Mouse (Mus musculus) kidney, embryonic 15.5 days (tissue): Measurements from ENCODE around the gene Hist2h3c1. TPM values are rescaled to one million over a fixed set of nuclear protein-coding genes. Genes with fewer than 3 reads are reported as not detected.
A peak's percentile ranks its signal among the peaks of the same experiment; 100 is the strongest.
"Not testable (repeated sequence)": the region's sequence is repeated elsewhere in the genome, so short reads cannot be mapped to it uniquely, and the experiment has no call there.

Experiments used
- ATAC-seq: fragments of 200-750 bp; cut with Nextera tagmentation; replicated peaks from 2 replicates; pipeline ENCODE4 v1.8.0; 2017; ENCODE audit warnings: moderate TSS enrichment; ENCODE audit not compliant: low FRiP score
- H3K27ac ChIP-seq: fragments of 300-500 bp; sonication (generic); 2 replicates; pipeline ENCODE4 v1.5.1; 2015; ENCODE audit warnings: mild to moderate bottlenecking, inconsistent platforms
- H3K27me3 ChIP-seq: fragments of 300-500 bp; sonication (generic); 2 replicates; pipeline ENCODE4 v1.6.1; 2015; ENCODE audit warnings: inconsistent platforms
- H3K36me3 ChIP-seq: fragments of 300-500 bp; sonication (generic); 2 replicates; pipeline ENCODE4 v1.6.1; 2015; ENCODE audit warnings: inconsistent platforms
- H3K4me1 ChIP-seq: fragments of 300-500 bp; sonication (generic); 2 replicates; pipeline ENCODE4 v1.6.1; 2015; ENCODE audit warnings: inconsistent platforms
- H3K4me2 ChIP-seq: fragments of 300-500 bp; sonication (generic); 2 replicates; pipeline ENCODE4 v1.6.1; 2015; ENCODE audit warnings: moderate library complexity, mild to moderate bottlenecking, inconsistent platforms
- H3K4me3 ChIP-seq: fragments of 300-500 bp; sonication (generic); replicated peaks from 2 replicates; pipeline ENCODE4 v1.5.1; 2015; ENCODE audit warnings: mild to moderate bottlenecking, inconsistent platforms
- H3K9ac ChIP-seq: fragments of 300-500 bp; sonication (generic); 2 replicates; pipeline ENCODE4 v1.6.1; 2015; ENCODE audit warnings: mild to moderate bottlenecking, inconsistent platforms
- H3K9me3 ChIP-seq: fragments of 300-500 bp; sonication (generic); replicated peaks from 2 replicates; pipeline ENCODE4 v1.6.1; 2016; ENCODE audit warnings: inconsistent platforms
- WGBS: fragments of 180-500 bp; shearing (Covaris S2); methylation state at CpG from one replicate; pipeline ENCODE4 v1.1.7; 2015; ENCODE audit warnings: mixed read lengths; 5-methylcytosine and 5-hydroxymethylcytosine counted together
- polyA plus RNA-seq: library from polyadenylated mRNA; unstranded; fragments of >200 nt; fragmentation: Nextera tagmentation; extraction: Ambion mirVana; gene quantifications from 2 replicates; pipeline ENCODE4 v1.2.1, GENCODE M21; 2015

The Hist2h3c1 gene
- 0.55 and 1.2 TPM in 2 replicates for polyA plus RNA-seq

DNA sequence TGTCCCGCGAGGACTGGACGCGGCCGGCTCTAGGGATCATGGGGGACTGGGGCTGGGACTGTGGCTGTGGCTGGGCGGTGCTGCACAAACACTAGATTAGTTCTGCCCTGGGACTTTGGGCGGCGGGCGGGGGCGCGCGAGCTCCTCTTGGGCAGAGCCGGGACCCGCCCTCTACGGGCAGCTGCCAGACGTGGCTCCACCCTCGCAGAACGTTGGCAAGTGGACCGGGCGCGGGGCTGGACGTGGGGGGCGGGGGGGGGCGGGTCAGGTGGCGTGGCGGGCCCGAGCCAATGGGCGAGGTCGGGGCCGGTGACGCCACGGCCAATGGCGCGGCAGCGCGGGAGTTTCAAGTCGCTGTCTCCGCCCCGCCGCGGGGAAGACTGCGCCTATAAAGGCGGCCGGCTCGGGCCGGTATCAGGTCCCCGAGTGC lies at the start of gene Hist2h3c1:
Gene Hist2h3c1, plus strand, starts transcription at position 259 of the 430 bp plus-strand sequence.
- 0% methylated on average over 11 of the region's 47 CpGs for WGBS

DNA sequence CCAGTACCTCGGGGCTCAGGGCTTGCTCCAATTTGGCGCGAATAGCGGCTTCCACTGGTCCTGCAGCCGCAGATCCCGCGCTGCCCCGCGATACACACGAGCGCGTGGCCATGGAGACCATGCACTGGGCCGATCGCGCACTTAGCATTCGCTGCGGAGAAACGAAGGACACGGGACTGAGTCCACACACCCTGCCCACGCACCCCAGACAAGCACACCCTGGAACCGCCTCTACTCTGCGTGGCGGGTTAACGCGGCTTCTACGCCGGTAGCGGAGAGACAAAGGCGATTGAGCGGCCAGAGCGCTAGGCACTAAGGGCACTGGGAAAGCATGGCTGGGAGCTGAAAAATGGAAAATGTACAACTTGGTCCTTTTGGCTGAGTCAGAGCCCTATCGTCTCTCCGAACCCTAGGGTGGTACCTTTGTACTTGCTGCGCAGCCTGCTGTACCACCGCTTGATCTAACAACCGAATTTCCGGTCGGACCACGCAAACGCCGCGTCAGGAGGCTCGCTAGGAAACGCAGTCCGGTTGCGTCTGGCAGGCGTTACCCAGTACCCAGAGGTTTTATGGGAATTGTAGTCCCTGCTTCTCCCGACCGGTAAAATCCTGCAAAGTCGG lies 49.2 kb upstream of the Hist2h3c1 start:
- Histone ChIP-seq H3K9ac (peak overlapping the region; percentile 85), H3K27me3 (0 out of 2 replicates have a peak, but pooled peaks cover 6% of the 10 kb centered on the region), H3K4me2 (peak overlapping the region; percentile 98), H3K4me1 (peaks cover 17% of the 10 kb centered on the region), H3K36me3 (no peaks in the 10 kb centered on the region; the same call in 1 of the 2 replicates), H3K27ac (peak overlapping the region; percentile 96), H3K9me3 (no peaks in the 10 kb centered on the region), H3K4me3 (peak overlapping the region; percentile 77)
- WGBS = under 1% methylated on average over 50 of the region's 50 CpGs
- ATAC-seq = peak; percentile 93

More for the DNA sequence above, at the start of gene Hist2h3c1:
- peak within 1 kb of the TSS; percentile 57 for H3K4me2 ChIP-seq
- peak within 1 kb of the TSS; percentile 50 for H3K4me3 ChIP-seq
- peak; percentile 94 for ATAC-seq
- H3K27ac ChIP-seq = peak within 1 kb of the TSS; percentile 89
- not testable (repeated sequence) for H3K36me3 ChIP-seq, H3K27me3 ChIP-seq, H3K9me3 ChIP-seq
- peak within 1 kb of the TSS; percentile 58 for H3K9ac ChIP-seq
- peaks cover 47% of the 10 kb centered on the region for H3K4me1 ChIP-seq

DNA sequence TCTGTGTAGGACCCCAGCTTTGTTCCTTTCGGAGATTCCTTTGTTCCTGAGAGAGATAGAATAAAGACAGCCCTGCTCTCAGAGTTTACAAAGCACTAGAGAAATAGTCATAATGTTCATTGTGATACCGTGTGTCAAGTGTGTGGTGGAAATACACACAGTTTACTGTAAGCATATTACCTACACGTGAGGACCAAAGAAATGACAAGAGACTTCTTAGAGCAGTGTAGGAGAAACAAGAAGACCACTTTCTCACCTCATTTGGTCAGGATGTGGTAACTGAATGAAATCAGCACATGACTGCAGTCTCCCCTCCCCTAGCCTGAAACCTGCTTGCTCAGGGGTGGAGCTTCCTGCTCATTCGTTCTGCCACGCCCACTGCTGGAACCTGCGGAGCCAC lies 48.3 kb upstream of the Hist2h3c1 start:
- Histone ChIP-seq H3K27ac (peak overlapping the region; percentile 54), H3K9me3 (no peaks in the 10 kb centered on the region), H3K4me2 (peak overlapping the region; percentile 98), H3K27me3 (0 out of 2 replicates have a peak, but pooled peaks cover 6% of the 10 kb centered on the region), H3K9ac (0 out of 2 replicates have a peak overlapping the region, but pooled peaks have one; percentile 17), H3K4me3 (peak overlapping the region; percentile 77), H3K4me1 (peaks cover 17% of the 10 kb centered on the region), H3K36me3 (no peaks in the 10 kb centered on the region; the same call in 1 of the 2 replicates)
- ATAC-seq = peak; percentile 27
- 3% methylated on average over 6 of the region's 6 CpGs for WGBS

DNA sequence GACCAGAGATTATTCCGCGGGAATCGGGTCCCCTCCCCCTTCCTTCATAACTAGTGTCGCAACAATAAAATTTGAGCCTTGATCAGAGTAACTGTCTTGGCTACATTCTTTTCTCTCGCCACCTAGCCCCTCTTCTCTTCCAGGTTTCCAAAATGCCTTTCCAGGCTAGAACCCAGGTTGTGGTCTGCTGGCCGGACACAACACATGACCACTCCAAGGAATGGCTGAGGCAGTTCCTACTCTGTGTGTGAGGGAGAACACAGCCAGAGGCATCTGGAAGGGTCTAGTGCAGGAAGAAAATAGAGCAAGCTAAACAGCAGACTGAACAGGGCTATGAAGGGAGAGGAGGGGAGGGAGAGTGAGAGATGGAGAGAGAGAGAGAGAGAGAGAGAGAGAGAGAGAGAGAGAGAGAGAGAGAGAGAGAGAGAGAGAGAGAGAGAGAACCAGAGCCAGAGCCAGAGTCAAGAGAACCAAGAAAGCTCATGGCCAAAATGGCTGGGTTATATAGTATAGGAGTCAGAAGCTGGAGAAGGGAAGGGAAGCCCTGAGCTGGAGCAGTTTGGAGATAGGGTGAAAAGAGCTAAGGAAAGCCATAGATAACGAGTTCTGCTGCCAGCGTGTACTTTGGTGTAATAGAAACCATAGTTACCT lies 47.8 kb upstream of the Hist2h3c1 start:
- H3K4me3 ChIP-seq, H3K27me3 ChIP-seq, H3K9me3 ChIP-seq, H3K27ac ChIP-seq, H3K36me3 ChIP-seq, ATAC-seq, H3K9ac ChIP-seq: not testable (repeated sequence)
- Histone ChIP-seq H3K4me1 (peaks cover 17% of the 10 kb centered on the region), H3K4me2 (peak overlapping the region; percentile 98)
- 22% methylated on average over 8 of the region's 8 CpGs for WGBS

DNA sequence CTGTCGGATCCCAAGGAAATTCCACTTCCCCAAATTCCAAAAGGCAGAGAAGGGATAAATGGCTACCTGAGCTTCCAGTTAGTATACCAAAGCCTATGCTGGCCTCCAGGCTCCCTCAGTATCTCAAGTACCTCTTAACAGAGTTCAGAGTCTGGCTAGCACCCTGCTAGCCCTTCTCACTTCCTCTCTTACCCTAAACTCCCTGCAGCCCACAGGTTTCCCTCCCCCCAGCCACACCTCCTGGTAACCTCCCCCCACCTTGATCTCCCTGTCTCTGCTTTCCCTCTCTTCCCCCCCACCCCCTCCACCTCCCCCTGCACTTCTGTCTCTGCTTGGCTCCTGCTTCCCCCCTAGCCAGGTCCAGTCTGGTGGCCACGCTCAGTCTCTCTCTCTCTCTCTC lies 46.8 kb upstream of the Hist2h3c1 start:
- Histone ChIP-seq H3K4me3 (no peak overlapping the region), H3K9me3 (no peaks in the 10 kb centered on the region), H3K9ac (no peak overlapping the region), H3K36me3 (no peaks in the 10 kb centered on the region; the same call in 1 of the 2 replicates), H3K4me2 (no peak overlapping the region), H3K27me3 (0 out of 2 replicates have a peak, but pooled peaks cover 6% of the 10 kb centered on the region), H3K4me1 (peaks cover 17% of the 10 kb centered on the region), H3K27ac (no peak overlapping the region)
- WGBS = 59% methylated on average over 2 of the region's 2 CpGs
- no peak for ATAC-seq

DNA sequence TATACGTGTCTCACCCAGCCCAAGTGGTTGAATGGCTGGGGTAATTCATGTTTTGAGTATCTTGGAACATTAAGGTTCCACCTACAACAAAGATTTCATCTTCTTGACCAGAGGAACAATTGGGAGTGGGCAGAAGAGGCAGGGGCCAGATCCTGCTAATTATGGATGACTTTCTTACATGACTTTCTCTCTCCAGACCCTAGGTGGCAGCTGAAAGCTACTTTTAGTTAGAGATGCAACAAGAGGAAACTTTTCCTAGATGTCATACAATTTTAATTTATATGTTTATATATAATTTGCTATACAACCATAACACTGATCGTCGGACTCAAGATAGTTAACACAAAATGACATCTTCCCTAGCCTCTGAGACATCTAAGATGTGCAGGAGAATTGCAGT lies 38.7 kb upstream of the Hist2h3c1 start:
- H3K27ac ChIP-seq = no peak overlapping the region
- ATAC-seq = no peak
- H3K9ac ChIP-seq = no peak overlapping the region
- 86% methylated on average over 3 of the region's 3 CpGs for WGBS
- H3K4me2 ChIP-seq = no peak overlapping the region
- no peaks in the 10 kb centered on the region for H3K36me3 ChIP-seq
- no peaks in the 10 kb centered on the region for H3K27me3 ChIP-seq
- H3K9me3 ChIP-seq = no peaks in the 10 kb centered on the region
- peaks cover 4% of the 10 kb centered on the region for H3K4me1 ChIP-seq
- no peak overlapping the region for H3K4me3 ChIP-seq

DNA sequence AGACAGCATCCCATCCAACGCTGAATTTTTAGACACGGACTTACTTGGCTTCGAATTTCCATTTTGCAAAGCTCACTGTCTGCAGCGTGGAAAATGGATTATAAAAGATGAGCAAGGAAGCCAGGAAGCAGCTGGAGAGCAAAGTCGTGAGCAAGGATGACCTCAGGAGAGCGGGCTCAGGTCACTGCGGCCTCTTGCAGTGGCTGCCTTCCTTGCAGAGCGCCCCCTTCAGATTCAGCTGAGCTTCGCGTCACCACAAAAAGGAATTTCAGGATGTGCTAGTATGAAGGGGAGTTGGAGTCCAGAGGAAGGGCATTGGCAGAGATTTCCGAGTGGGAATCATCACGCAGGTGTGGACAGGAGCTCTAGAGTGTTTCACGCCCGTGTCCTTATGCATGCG lies 37.2 kb upstream of the Hist2h3c1 start:
- ATAC-seq = no peak

DNA sequence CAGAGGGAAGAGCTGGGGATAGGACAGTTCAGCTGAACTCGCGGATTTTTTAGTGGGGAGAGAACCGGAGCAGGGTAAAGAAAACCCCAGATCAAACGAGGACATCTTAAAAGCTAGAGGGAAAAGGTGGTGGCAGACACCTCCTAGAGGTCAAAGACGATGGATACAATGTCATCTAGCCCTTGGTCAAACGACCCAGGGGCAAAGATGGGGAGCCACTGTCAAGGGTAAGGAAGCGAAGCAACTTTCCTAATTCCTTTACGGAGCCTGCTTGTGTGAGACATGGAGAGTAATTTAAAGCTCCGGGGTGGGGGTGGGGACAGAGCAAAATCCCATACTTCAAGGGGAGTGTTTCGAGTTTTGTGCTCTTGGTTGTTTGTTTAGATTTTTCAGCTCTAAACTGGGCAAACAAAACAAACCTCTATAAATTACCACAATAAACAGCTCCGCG lies 27.3 kb upstream of the Hist2h3c1 start:
- ATAC-seq = peak; percentile 7; the same call in 1 of the 2 replicates
- H3K9ac ChIP-seq = peak overlapping the region; percentile 50
- H3K4me2 ChIP-seq = peak overlapping the region; percentile 86
- H3K9me3 ChIP-seq = no peaks in the 10 kb centered on the region
- 0 out of 2 replicates have a peak, but pooled peaks cover 2% of the 10 kb centered on the region for H3K27me3 ChIP-seq
- WGBS = 0% methylated on average over 12 of the region's 12 CpGs
- H3K27ac ChIP-seq = peak overlapping the region; percentile 100
- H3K4me3 ChIP-seq = peak overlapping the region; percentile 68
- no peaks in the 10 kb centered on the region for H3K36me3 ChIP-seq
- H3K4me1 ChIP-seq = peaks cover 35% of the 10 kb centered on the region

More for the DNA sequence above, 37.2 kb upstream of the Hist2h3c1 start:
- H3K4me1 ChIP-seq = peaks cover 4% of the 10 kb centered on the region
- no peak overlapping the region for H3K4me2 ChIP-seq
- H3K36me3 ChIP-seq = no peaks in the 10 kb centered on the region
- H3K27ac ChIP-seq = no peak overlapping the region
- no peaks in the 10 kb centered on the region for H3K9me3 ChIP-seq
- no peaks in the 10 kb centered on the region for H3K27me3 ChIP-seq
- H3K9ac ChIP-seq = no peak overlapping the region
- 32% methylated on average over 15 of the region's 15 CpGs for WGBS
- H3K4me3 ChIP-seq = no peak overlapping the region

DNA sequence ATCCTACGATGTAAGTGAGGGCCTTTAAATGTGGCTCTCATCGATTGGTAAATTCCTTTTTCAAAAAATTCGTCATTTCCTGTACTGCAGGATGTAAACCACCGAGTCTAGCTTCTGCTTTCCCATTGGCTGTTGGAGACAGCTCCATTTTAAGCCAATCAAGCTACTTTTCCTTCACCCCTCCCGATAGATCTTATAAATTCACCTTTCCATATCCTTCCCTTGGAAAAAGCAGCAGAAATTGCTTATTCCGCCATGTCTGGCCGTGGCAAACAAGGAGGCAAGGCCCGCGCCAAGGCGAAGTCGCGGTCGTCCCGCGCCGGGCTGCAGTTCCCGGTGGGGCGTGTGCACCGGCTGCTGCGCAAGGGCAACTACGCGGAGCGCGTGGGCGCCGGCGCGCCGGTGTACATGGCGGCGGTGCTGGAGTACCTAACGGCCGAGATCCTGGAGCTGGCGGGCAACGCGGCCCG lies 26.8 kb upstream of the Hist2h3c1 start, which contains the start of the genes Bola1 and Hist2h2ab:
Gene Bola1, minus strand, starts transcription at position 49 of the 470 bp plus-strand sequence.
Gene Hist2h2ab, plus strand, starts transcription at position 205 of the 470 bp plus-strand sequence.
- peak within 1 kb of the TSS; percentile 92 for H3K9ac ChIP-seq
- ATAC-seq = peak; percentile 78
- no peaks in the 10 kb centered on the region for H3K9me3 ChIP-seq
- H3K27ac ChIP-seq = peak within 1 kb of the TSS; percentile 100
- under 1% methylated on average over 37 of the region's 37 CpGs for WGBS
- peak within 1 kb of the TSS; percentile 86 for H3K4me2 ChIP-seq
- H3K4me3 ChIP-seq = peak within 1 kb of the TSS; percentile 68
- no peaks in the 10 kb centered on the region for H3K36me3 ChIP-seq
- H3K4me1 ChIP-seq = peaks cover 36% of the 10 kb centered on the region
- H3K27me3 ChIP-seq = 0 out of 2 replicates have a peak, but pooled peaks cover 1% of the 10 kb centered on the region

DNA sequence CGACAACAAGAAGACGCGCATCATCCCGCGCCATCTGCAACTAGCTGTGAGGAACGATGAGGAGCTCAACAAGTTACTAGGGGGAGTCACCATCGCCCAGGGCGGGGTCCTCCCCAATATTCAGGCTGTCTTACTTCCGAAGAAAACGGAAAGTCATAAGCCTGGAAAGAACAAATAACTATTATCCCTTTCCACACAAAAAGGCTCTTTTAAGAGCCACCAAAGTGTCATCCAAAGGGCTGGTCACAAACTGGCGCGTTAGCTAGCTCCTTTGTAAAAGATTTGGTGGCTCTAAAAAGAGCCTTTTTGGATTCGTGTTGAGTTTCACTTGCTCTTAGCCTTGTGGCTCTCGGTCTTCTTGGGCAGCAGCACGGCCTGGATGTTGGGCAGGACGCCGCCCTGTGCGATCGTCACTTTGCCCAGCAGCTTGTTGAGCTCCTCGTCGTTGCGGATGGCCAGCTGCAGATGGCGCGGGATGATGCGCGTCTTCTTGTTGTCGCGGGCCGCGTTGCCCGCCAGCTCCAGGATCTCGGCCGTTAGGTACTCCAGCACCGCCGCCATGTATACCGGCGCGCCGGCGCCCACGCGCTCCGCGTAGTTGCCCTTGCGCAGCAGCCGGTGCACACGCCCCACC lies 26.2 kb upstream of the Hist2h3c1 start:
- H3K36me3 ChIP-seq, H3K9me3 ChIP-seq, H3K27me3 ChIP-seq: not testable (repeated sequence)
- Histone ChIP-seq H3K4me1 (peaks cover 41% of the 10 kb centered on the region), H3K4me3 (peak overlapping the region; percentile 68), H3K9ac (peak overlapping the region; percentile 92), H3K4me2 (peak overlapping the region; percentile 86), H3K27ac (peak overlapping the region; percentile 100)
- peak; percentile 2; the same call in 1 of the 2 replicates for ATAC-seq
- WGBS = under 1% methylated on average over 47 of the region's 47 CpGs

DNA sequence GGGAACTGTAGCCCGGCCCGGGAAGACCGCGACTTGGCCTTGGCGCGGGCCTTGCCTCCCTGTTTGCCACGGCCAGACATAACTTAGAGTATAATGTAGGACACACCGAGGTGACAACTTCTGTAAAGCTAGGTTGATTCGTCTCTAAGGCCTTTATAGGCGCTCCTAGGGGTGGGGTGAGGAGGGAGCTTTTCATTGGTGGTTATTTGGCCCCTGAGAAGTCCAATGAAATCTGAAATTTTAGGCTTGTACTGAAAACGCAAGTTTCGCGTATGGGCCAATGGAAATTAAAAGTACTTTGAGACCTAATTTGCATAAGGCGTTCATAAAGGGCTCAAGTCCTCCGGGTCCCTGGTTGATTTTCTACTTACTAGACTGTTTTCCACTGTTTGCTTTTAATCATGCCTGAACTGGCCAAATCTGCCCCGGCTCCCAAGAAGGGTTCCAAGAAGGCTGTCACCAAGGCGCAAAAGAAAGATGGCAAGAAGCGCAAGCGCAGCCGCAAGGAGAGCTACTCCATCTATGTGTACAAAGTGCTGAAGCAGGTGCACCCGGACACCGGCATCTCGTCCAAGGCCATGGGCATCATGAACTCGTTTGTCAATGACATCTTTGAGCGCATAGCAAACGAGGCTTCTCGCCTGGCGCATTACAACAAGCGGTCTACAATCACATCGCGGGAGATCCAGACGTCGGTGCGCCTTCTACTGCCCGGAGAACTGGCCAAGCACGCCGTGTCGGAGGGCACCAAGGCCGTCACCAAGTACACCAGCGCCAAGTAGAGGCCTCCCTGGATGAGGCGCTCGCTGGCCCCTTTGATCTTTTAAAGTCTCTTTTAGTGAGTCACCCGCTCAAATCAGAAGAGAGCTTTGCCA lies 25.5 kb upstream of the Hist2h3c1 start, which contains the start of the genes Hist2h2ac and Hist2h2be:
Gene Hist2h2ac, minus strand, starts transcription at position 116 of the 875 bp plus-strand sequence.
Gene Hist2h2be, plus strand, starts transcription at position 355 of the 875 bp plus-strand sequence.
- H3K27ac ChIP-seq = peak within 1 kb of the TSS; percentile 100
- no peaks in the 10 kb centered on the region for H3K27me3 ChIP-seq
- H3K4me1 ChIP-seq = peaks cover 46% of the 10 kb centered on the region
- no peaks in the 10 kb centered on the region for H3K9me3 ChIP-seq
- peak within 1 kb of the TSS; percentile 86 for H3K4me2 ChIP-seq
- WGBS = under 1% methylated on average over 43 of the region's 43 CpGs
- H3K9ac ChIP-seq = peak within 1 kb of the TSS; percentile 92
- H3K4me3 ChIP-seq = peak within 1 kb of the TSS; percentile 68
- peak; percentile 94 for ATAC-seq
- no peaks in the 10 kb centered on the region for H3K36me3 ChIP-seq
